Mouse (Mus musculus) cerebellum, postnatal 14 days (tissue): ENCODE measurements at regions not wholly inside any gene's neighbourhood (a gene's known extent, or its start where the extent isn't known, plus 50 kb on each side); places are given as distances from the start of the nearest gene placed in this dataset.

Source experiments
- DNase-seq, 2 experiments: peaks; one replicate each; pipeline ENCODE4 v3.0.0; 2021; ENCODE audit warnings: mixed read lengths in 2 of 2

DNA sequence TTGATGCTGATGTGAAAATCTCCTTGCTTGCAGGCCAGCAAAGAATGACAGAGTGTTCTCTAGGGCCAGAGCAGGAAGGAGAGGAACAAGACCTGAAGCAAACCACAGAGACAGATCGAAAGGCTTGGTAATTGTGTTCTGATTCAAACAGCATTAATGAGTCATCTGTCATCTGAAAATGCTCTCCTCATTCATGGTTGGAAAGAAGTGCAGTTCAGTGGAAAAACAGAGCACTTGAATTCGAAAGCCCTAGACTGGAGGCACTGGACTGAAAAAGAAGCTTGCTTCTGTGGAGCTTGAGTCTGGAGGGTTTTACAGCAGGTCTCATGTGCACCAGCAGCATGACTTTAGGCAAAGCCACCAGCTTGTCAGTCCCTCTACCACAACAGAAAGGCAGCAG lies 374.3 kb upstream of the B430305J03Rik start:
- no peak for DNase-seq

DNA sequence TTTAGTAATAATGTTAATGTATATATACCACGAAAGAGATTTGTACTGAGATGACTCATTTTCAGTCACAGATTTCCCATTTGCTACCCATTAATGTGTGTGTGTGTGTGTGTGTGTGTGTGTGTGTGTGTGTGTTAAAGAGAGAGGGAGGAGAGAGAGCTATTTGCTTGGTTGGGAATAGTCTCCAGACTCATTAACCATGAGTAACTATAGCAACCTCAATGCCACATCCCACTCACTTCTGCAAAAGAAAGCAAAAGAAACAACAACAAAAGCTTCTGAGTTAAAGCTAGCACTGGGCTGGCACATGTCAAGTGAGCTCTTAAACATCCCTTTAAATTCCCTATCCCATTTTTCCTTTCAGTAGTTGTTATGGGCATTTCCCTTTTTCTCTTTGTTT lies 372.8 kb upstream of the B430305J03Rik start:
- no peak for DNase-seq

DNA sequence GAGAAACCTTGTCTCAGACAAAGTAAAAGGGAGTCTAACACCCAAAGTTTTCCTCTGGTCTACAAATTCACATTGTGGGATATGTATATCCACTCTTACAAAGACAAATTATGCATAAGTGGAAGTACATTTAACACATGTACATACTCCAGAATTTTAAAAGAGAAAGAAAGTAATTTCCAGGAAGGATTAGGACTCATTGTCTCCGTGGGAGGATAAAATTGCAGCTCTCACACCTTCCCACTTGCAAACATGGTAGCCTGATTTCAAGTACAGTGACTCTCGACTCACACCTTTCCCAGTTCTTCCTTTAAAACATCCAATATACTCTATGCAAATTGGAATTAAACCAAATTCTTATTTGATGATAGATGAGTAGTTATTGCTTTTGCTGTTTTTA lies 351.0 kb upstream of the B430305J03Rik start:
- no peak for DNase-seq

DNA sequence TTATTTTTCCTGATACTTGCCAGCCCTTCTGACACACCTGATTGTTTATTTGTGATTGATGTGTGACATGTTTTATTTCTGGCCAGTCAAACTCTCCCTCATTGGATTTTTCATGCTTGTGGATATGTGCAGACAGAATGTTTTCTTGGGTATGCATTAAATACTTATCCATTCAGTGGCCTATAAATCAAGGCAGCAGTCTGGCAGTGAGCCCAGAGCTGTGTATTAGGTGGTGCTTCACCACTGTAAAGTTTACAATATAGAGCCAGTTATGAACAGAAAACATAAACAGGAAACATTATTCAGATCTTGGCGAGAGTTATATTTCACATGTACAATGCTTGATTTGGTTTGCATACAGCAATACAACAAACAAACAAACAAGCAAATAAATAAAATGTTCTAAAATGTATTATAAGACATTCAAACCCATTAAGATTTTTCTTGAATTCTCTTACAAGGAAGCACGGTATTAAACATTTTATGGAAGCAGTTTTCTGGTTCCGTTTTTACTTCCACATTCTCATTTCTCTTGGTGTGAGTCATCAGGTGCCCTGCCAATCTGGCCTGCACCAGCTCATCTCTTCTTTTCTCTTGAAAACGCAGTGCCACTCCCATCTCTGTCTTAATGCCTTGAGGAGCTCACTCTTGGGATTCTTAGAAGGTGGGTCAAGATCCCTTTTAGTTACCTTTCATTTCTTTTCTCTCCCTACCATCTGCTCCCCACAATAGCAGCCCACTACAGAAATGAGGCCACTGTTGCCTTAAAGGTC lies 322.4 kb upstream of the B430305J03Rik start:
- no peak for DNase-seq

DNA sequence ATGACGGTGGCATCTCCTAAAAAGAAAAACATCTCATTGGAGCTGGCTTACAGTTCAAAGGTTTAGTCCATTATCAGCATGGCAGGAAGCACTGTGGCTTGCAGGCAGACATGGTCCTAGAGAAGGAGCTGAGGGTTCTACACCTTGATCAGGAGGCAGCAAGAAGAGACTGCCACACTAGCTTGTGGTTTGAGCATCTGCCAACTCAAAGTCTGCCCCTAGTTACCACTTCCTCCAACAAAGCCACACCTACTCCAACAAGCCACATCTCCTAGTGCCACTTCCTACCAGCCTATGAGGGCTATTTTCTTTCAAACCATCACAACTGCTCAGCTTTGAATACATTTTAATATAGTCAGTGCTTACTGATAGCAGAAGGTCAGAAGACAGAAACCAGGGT lies 305.1 kb upstream of the B430305J03Rik start:
- DNase-seq: no peak

DNA sequence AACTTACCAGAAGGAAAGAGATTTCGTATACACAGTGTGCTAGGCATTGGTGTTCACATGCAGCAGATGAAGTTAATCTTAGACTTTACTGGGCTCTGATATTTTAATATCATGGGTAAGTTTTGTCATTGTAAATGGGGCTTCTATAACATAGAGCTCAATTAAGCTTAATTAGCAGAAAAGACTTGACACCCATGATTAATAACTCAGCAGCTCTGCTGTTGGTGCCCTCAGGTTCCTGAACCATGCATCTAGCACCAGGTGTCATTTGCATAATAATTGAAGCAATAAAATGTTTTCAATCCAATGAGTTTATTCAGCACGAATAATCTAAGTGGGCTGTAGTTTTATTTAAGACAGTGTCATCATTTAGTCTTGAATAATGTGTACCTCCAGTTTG lies 290.4 kb upstream of the B430305J03Rik start:
- no peak for DNase-seq

DNA sequence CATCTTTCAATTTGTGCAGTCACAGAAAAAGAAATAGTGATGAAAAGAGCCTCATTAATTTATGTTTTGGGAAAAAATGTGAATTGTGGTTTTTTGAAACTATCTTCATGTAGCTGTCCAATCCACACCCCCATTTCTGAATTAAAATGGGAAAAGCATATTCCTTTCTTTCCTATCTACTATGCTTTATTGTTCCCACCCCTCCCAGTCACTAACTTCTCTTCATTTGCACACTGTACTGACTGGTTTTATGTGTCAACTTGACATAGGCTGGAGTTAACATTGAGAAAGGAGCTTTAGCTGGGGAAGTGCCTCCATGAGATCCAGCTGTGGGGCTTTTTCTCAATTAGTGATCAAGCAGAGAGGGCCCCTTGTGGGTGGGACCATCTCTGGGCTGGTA lies 262.8 kb upstream of the B430305J03Rik start:
- no peak for DNase-seq

DNA sequence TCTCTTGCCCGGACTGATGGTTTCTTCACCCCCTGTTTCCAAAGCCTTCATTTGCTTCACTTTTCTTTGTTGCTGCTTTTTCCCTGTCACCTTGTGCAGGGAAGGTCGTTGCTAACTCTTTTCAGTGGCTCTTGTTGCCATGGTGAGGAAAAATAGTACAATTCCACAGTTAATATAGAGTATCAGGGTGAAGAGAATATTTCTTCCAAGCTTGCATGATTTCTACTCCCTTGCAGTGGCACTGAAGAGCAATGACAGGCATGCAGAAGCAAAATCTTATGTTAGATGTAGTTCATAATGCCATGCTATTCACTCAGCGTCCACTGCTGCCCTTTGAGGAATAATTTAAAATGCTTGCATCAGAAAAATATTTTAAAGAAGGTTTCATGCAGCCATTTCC lies 262.3 kb upstream of the B430305J03Rik start:
- no peak for DNase-seq

DNA sequence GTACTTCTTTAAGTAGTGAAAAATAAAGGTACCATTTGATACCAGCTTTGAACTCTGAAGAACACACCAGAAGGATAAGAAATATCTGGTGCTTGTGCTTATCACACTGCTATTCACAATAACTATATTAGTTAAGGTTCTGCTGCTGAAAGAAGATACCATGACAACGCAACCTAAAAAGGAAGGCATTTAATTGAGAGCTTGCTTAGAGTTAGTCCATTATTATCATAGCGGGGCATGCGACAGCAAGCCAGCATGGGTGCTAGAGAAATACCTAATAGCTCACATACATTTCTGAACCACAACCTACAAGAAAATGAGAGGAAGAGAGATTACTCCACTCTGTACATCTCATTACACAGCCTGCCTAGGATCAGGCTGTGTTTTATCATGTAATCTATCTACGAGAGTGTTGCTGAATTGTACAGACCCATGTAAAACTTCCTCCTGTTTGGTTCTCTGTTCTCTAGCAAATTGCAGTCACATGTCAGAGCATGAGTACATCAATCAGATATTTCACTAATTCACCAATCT lies 258.3 kb upstream of the B430305J03Rik start:
- DNase-seq: no peak

DNA sequence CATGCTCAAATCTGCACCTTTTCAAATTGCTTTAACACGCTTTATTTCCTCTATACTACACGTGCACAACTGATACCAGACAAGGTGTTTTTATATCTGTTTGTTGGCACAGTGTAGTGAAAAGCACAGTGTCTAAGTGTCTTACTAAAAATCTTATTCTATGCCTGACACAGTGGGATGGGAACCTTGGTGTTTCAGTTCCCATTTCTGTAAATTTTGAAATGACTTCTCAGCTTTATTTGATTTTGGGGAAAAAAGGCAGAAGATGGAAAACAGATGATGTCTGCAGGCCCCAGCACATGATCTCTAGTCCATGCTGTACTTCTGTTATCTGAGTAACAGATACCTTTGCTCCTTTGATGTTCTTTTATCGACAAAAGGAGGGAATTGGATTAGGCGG lies 239.7 kb upstream of the B430305J03Rik start:
- no peak for DNase-seq

DNA sequence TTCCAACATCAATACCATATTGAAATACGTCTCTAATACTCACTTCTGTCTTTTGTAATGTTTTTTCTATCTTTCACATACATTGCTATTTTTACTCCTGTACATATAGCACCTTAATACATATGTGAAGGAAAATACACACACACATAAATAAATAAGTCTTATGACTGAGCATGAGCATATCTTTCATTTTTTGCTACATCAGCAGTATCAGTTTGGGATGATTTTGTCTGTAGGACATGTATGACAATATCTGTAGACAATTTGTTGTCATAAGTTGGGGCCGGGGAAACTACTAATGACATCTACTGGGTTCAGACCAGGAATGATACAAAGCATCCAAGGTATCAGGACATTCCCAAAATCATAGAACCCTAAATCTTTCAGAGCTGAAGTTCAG lies 237.1 kb upstream of the B430305J03Rik start:
- DNase-seq: no peak

DNA sequence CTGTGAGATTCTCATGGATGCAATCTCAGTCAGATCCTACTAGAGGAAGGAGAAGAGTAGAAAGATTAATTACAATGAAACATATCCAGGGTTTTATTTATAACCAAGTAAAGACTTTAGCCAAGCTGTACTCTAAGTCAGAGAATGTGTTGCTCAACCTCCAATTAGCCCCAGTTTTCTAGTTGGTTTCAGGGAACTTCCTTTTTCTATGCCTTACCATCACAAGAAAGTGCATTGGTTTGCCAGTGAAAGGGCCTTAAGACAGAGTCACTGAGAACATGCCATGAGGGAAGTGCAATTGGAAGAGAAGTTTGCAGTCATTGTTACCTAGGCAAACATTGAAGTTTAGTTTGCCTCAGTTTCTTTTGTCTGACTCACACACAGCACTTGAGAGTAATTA lies 229.8 kb upstream of the B430305J03Rik start:
- no peak for DNase-seq

DNA sequence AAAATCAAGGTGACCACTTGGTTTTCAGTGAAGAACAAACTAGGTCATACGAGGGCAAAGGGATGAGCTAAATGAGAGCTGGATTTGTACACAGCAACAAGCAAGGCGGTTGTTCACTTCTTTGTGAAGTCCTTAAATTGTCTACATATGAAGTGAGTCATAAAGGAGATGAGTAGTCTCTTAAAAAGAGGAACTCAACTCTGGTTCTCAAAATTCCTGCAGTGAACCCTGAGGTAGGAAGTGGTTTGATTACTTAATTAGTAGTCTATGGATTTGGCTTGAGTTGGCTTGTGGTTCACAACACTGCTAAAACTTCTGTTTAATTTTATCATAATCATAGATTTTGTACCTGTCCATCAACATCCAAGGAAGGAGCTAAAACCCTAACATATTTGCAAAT lies 226.6 kb upstream of the B430305J03Rik start:
- no peak for DNase-seq

DNA sequence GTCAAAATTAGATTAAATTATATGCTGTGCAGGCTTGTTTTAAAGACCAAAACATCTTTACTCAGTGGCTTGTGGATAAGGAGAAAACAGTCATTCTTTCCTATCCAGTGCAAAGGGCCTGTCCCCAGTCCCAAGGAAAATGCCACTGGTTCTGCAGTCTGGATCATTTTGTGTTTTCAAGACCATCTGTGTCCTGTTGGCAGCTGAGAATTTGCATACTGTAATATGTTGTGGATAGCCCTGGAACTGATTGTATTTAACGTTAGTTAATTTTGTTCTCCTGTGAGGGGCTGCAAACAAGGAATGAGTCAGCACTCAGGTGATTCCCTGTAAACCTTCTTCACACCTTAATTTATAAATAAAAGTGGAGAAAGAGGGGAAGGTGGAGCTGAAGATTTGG lies 217.9 kb upstream of the B430305J03Rik start:
- no peak for DNase-seq

DNA sequence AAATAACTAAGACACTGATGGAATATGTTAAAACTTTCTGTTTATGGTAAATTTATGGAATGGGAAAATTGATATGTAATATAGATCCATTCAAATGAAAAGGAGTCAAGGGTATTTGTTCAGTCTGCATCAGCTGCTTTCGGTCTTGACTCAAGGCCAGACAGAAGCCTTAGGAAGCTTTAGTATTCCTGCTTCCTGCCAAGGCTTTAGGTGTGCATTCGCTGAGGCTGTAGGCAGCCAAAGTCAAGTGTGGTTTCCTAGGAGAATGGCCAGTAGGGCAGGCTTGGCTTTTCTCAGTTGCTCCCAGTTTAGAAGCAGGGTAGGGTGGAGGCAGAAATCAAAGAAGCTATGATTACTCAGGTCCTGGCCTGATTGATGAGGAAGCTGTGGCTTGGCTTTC lies 217.2 kb upstream of the B430305J03Rik start:
- peak in 1 of 2 experiments; percentile 11 for DNase-seq

DNA sequence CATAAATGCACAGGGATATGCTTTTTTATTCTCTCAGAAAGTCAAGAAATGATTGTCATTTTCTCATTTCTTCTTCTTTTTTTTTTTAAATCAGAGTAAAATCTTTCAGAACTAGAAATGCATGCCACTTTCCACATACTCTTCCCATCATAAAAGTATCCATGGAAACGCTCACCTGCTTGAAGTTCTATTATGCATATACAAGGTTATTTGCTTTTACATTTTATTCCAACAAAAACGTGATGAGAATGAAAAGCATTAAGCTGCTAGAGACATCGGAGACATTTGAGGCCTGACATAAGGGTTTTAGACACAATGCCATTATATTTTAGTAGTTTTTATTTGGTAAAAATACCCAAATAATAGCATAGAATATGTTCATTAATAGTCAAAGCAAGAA lies 214.5 kb upstream of the B430305J03Rik start:
- DNase-seq: no peak

DNA sequence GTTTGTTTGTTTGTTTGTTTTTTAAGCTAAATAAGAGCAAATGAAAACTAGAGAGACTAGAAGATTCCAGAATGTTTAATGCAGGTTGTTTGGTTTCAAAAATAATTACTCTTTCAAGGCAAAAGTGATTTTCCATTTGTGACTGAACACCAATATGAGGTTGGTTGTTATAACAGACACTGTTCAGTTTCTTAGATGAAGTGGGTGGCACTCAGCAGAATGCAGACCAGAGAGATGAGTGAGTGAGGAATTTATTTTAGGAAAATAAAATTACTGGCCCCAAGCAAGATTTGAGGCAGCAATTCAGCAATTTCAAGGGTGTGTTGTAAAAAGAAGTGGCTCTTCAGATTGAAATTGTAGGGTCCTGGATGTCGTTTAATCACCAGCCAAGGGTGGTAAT lies 171.4 kb upstream of the B430305J03Rik start:
- no peak for DNase-seq

DNA sequence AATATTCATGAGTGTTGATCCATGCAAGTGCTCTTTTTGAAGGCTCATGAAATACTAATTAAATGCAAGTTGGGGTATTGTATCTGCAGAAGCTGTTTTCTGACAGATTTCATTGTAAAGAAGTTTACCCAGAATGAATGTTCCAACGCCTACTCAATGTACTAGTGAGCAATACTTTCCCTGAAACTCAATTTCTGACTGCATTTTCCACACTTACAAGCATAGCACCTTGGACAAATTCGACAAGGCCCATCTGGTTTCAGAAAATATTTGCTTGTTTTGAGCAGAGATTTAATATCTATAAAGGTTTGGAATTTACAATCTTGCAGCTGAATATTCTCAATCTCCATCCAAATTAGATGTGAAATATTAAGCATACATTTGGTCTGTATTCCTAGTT lies 170.0 kb upstream of the B430305J03Rik start:
- no peak for DNase-seq

DNA sequence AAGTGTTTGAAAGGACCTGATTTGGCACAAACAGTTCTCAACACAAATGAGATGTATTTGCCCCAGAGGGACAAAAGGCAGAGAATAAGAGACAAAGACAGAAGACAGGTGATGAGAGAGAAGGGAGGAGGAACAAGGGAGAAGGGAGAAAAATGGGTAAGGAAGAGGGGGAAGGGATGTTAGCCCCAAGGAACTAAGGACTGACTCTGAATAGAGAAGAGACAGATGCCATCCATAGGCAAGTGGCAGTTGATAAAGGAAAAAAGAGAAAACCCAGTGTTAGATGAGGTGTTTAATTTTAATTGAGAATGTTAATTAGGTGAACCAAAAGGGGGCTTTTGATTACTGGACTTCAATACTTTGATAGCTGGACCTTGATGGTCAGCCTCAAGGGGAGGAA lies 137.4 kb upstream of the B430305J03Rik start:
- DNase-seq: no peak

DNA sequence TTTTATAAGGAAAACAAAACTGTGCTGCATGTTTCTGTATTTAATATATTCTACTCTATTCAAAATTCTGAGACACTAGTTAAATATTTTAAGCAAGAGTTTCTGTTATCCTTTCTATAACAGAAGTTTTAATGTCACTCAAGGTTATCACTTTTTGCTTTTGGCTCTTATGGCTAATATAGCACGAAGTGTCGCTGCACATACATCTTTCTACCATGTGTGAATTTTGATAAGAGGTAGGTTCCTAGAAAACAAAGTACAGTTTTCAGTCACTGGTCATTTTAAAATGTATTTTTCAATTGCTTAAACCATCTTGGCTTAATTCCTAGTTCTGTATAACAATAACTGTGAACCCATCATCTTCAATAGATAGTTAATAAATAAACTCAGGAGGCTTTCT lies 129.1 kb upstream of the B430305J03Rik start:
- no peak for DNase-seq

DNA sequence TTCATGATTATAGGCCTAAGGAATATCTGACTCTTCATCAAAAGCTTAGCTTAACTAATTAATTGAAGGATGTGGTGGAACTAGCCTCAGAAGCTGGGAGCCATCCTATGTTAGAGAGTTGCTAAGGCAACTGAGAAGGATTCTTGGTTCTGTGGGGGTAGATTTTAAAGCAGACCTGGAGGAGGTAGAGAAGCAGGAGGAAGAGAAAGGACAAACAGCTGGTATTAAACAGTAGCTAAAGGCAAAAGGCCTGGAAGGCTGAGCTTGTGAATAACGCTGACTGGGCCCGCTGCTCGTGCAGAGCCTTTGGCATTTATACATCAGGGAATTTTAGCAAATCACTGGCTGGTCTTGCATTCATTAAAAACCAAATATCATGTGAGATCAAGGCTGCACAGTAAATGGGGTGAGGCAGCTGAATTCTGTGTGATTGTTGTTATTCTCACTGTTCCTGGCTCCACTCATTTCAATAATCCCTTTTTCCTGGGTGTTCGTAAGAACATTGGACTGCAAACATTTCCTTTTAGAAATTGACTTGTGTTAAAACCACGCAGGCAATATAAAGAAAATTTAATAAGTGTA lies 121.1 kb upstream of the B430305J03Rik start:
- no peak for DNase-seq

DNA sequence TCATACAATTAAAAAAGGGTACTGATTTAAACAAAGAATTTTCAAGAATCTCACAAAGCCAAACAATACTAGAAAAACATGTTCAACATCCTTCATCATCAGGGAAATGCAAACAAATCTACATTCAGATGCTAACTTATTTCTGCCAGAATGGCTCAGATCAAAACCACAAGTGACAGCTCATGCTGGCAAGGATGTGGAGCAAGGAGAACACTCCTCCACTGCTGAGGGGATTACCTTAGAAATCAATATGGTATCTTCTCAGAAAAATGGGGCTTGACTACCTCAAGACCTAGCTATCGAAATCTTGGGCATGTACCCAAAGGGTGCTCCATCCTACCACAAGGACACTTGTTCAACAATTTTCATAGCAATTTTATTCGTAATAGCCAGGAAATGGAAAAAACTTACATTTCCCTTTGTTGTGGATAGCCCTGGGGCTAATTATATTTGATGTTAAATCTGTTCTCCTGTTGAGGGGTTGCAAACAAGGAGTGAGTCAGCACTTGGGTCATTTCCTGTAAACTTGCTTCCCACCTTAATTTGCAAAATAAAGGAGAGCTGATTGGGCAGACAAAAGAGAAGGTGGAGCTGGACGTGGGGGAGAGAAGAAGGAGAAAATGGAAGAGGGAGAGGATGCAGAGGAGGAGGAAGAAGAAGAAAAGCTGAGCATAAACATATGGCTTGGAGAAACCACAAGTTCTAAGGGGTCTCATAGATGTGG lies 113.3 kb upstream of the B430305J03Rik start:
- peak in 1 of 2 experiments; percentile 4 for DNase-seq

DNA sequence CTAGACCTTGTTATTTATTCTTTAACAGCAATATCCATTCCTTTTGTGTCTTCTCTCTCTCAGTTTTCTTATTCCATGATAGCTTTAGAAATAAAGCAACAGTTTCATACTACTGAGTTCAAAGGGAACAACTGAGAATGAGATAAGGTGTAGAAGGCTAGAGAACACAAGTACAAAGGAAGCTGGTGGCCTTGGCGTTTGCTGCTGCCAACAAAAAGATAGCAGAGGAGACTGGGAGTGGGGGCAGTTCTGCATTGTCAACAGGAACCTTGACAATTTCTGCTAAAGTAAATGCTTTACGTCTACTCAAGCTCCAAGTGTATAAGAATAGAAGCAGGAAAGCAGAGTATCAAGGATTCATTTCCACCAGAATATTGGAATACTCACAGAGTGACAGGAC lies 109.3 kb upstream of the B430305J03Rik start:
- DNase-seq: no peak

DNA sequence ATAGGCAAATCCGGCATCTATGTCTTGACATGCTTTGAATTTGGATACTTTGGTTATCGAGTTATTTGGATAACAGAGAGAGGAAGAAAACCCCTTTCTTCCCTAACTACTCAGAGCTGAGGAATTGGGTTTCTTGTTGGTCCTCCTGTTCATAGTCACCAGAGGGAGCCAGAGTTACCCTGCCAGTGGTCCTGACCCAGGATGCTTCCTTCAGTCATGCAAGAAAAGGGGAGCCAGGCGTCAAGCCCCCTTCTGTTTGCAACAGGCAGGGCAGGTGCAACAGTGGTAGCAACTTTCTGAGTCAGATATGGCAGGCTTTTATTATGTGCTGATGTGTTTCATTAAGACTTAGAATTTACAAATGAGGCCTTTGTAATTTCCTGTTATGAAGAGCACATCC lies 101.4 kb upstream of the B430305J03Rik start:
- peak; percentile 21 to 27 for DNase-seq
